Mouse (Mus musculus) stomach, postnatal 0 days (tissue): Measurements from ENCODE around the gene Rnf26. TPM values are rescaled to one million over a fixed set of nuclear protein-coding genes. Genes with fewer than 3 reads are reported as not detected.

Experiments used
- ATAC-seq: fragments of 200-750 bp; cut with Nextera tagmentation; 2 replicates; pipeline ENCODE4 v1.8.0; 2017; ENCODE audit not compliant: low FRiP score, low TSS enrichment
- DNase-seq: peaks from one replicate; pipeline ENCODE4 v3.0.0-alpha.2; 2016; ENCODE audit warnings: low spot score
- H3K27ac ChIP-seq: fragments of 300-500 bp; sonication (generic); replicated peaks from 2 replicates; pipeline ENCODE4 v1.5.1; 2014; ENCODE audit warnings: mild to moderate bottlenecking, control low read depth
- H3K27me3 ChIP-seq: fragments of 300-500 bp; sonication (generic); 2 replicates; pipeline ENCODE4 v1.6.1; 2014; ENCODE audit warnings: low read length; ENCODE audit not compliant: control insufficient read depth, insufficient read depth
- H3K36me3 ChIP-seq: fragments of 300-500 bp; sonication (generic); 2 replicates; pipeline ENCODE4 v1.6.1; 2014; ENCODE audit warnings: low read length, mixed read lengths; ENCODE audit not compliant: control insufficient read depth, insufficient read depth
- H3K4me1 ChIP-seq: fragments of 300-500 bp; sonication (generic); replicated peaks from 2 replicates; pipeline ENCODE4 v1.6.1; 2014; ENCODE audit warnings: antibody characterized with exemption; ENCODE audit not compliant: control insufficient read depth, insufficient read depth
- H3K4me2 ChIP-seq: fragments of 300-500 bp; sonication (generic); replicated peaks from 2 replicates; pipeline ENCODE4 v1.6.1; 2014; ENCODE audit warnings: low read depth, mild to moderate bottlenecking, control low read depth, moderate library complexity
- H3K4me3 ChIP-seq: fragments of 300-500 bp; sonication (generic); 2 replicates; pipeline ENCODE4 v1.5.1; 2014; ENCODE audit warnings: low read depth, low read length, control low read depth
- H3K9ac ChIP-seq: fragments of 300-500 bp; sonication (generic); 2 replicates; pipeline ENCODE4 v1.6.1; 2014; ENCODE audit warnings: mild to moderate bottlenecking, low read length, control low read depth, mixed read lengths
- H3K9me3 ChIP-seq: fragments of 300-500 bp; sonication (generic); 2 replicates; pipeline ENCODE4 v1.6.1; 2016; ENCODE audit warnings: low read length; ENCODE audit not compliant: control insufficient read depth
- CTCF ChIP-seq: IDR thresholded peaks from 2 replicates; pipeline ENCODE4 v1.5.1; 2016; ENCODE audit warnings: antibody characterized with exemption, low read depth, mild to moderate bottlenecking, moderate library complexity
- EP300 ChIP-seq: optimal IDR thresholded peaks from 2 replicates; pipeline ENCODE3; 2016; ENCODE audit warnings: antibody characterized with exemption
- WGBS: fragments of 180-500 bp; shearing (Covaris S2); extraction: QIAGEN DNeasy Blood & Tissue Kit; methylation state at CpG from one replicate; pipeline ENCODE4 v1.1.7; 2014; 5-methylcytosine and 5-hydroxymethylcytosine counted together
- polyA plus RNA-seq: library from polyadenylated mRNA; unstranded; fragments of >200 nt; fragmentation: Nextera tagmentation; extraction: Ambion mirVana; gene quantifications from 2 replicates; pipeline ENCODE4 v1.2.1, GENCODE M21; 2015

The Rnf26 gene
- polyA plus RNA-seq, 1 experiment from 2014 or later = 22.0 TPM

DNA sequence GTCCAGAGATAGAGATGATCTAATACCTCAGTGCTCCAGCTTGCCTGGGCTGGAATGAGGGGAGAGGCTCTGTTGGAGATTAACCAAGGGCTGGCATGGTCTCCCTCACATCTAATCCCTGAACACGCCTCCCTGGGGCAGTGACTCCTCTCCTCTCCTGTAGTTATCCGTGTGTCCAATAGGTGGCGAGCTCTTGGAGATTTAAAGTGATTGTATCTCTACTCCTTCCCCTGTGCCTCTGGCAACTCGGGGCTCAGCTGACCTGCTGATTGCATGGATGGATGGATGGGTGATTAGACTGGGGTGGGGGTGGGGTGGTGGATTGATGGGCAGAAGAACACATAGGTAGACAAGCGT, 36.6 kb downstream of the Rnf26 start:
- no peak overlapping the region for H3K4me3 ChIP-seq
- H3K9me3 ChIP-seq = no peaks in the 10 kb centered on the region
- ATAC-seq = peak; percentile 50
- WGBS = 19% methylated on average over 5 of the region's 5 CpGs
- H3K4me1 ChIP-seq = peaks cover 18% of the 10 kb centered on the region
- H3K9ac ChIP-seq = peak overlapping the region; percentile 38; the same call in 1 of the 2 replicates
- no peaks in the 10 kb centered on the region for H3K27me3 ChIP-seq
- peak; percentile 67 for DNase-seq
- no peak overlapping the region for H3K27ac ChIP-seq
- TF ChIP-seq EP300 = no peak
- TF ChIP-seq CTCF = peak; percentile 80
- H3K4me2 ChIP-seq = no peak overlapping the region
- no peaks in the 10 kb centered on the region for H3K36me3 ChIP-seq

DNA sequence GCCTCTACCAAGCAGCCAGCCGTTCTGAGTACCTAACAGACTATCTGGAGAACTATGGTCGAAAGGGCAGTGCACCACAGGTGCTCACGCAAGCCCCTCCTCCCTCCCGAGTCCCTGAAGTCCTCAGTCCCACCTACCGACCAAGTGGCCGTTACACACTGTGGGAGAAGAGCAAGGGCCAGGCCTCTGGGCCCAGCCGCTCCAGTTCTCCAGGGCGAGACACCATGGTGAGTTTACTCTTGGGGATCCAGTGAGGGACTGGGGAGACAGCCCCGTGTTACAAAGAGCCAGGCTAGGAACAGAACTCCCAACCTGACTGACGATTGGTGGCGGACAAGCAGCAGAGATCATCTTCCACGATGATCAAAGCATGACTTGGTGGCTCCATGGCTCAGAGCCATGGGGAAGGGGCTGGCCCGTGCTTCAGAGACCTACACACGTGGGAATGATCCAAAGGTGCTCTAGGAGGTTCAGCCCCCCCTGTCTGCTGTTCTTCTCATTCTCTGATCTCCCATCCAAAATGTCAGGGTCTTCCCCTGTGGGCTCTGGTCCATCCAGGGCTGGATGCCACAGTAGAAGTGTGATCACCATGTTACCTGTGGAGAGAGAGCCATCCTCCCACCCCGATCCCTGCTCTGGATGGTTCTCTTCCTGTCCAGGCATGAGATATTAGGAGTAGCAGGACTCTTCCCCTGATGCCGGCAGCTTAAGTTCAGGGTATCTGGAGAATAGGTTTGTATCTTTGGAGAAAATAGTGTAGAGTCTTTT, 37.1 kb downstream of the Rnf26 start:
- DNase-seq (no peak), ATAC-seq (no peak)
- H3K4me3 ChIP-seq = no peak overlapping the region
- H3K4me1 ChIP-seq = peaks cover 22% of the 10 kb centered on the region
- 68% methylated on average over 16 of the region's 16 CpGs for WGBS
- H3K4me2 ChIP-seq = no peak overlapping the region
- TF ChIP-seq EP300 = no peak
- TF ChIP-seq CTCF = no peak
- no peaks in the 10 kb centered on the region for H3K9me3 ChIP-seq
- peak overlapping the region; percentile 38; the same call in 1 of the 2 replicates for H3K9ac ChIP-seq
- H3K36me3 ChIP-seq = no peaks in the 10 kb centered on the region
- H3K27me3 ChIP-seq = no peaks in the 10 kb centered on the region
- H3K27ac ChIP-seq = peak overlapping the region; percentile 30; the same call in 1 of the 2 replicates

DNA sequence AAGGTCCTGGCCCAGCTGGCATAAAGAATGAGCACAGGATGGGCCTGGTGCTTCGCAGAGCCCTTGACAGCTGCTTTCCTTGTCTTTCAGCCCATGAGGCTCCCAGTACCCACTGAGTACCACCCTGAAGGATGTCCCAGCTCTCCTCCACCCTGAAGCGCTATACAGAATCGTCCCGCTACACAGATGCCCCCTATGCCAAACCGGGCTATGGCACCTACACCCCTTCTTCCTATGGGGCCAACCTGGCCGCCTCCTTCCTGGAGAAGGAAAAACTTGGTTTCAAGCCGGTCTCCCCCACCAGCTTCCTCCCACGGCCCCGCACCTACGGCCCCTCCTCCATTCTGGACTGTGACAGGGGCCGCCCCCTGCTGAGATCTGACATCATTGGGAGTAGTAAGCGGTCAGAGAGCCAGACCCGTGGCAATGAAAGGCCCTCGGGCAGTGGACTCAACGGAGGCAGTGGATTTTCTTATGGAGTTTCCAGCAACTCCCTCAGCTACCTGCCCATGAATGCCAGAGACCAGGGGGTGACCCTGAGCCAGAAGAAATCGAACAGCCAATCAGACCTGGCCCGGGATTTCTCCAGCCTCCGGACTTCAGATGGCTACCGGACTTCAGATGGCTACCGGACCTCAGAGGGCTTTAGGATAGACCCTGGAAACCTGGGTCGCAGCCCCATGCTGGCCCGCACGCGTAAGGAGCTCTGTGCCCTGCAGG, 37.9 kb downstream of the Rnf26 start:
- Histone ChIP-seq H3K9ac (no peak overlapping the region), H3K4me1 (peaks cover 24% of the 10 kb centered on the region), H3K4me2 (no peak overlapping the region), H3K4me3 (no peak overlapping the region), H3K27me3 (no peaks in the 10 kb centered on the region), H3K27ac (no peak overlapping the region), H3K9me3 (no peaks in the 10 kb centered on the region), H3K36me3 (no peaks in the 10 kb centered on the region)
- TF ChIP-seq EP300 = no peak
- TF ChIP-seq CTCF = no peak
- WGBS = 79% methylated on average over 24 of the region's 24 CpGs
- no peak for DNase-seq
- no peak for ATAC-seq

DNA sequence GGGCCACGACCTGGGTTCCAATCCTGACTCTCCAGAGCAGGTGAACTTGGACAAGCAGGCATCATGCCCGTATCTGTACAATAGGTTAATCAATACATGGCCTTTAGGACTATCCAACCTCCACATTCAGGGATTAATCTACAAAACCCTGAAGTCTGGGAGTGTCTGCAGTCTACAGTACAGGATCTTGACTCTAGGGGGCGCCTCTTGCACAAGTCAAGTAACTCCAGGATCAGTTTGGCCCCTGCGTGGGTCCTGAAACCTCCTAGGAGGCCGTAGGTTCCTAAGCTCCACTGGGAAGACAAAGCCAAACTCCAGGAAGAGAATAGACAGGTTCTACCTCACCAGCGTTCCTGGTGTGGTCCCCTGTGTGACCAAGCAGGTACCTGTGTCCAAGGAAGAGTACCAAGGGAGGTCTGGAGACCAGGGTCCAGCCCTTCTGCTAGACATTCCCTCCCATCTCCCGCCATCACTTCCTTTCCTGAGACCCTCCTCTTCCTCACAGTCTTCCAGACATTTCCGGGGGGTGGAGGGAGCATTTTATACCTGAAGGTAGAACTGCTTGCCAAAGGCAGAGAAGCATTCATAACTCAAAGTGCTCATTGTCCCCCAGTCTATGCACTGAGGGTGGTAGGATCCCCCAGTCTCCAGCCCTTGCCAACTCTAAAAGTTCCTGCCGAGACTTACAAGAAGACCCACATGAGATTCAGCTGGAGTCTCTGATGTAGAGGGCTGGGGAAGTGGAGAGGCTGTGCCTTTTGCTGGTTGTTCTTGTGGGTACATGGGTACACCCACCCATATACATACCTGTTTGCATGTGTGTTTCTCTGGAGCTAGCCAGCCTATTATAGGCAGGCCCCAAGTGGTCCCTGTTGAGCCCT, 38.7 kb downstream of the Rnf26 start:
- 64% methylated on average over 9 of the region's 9 CpGs for WGBS
- peak; percentile 49 for DNase-seq
- ATAC-seq = no peak

DNA sequence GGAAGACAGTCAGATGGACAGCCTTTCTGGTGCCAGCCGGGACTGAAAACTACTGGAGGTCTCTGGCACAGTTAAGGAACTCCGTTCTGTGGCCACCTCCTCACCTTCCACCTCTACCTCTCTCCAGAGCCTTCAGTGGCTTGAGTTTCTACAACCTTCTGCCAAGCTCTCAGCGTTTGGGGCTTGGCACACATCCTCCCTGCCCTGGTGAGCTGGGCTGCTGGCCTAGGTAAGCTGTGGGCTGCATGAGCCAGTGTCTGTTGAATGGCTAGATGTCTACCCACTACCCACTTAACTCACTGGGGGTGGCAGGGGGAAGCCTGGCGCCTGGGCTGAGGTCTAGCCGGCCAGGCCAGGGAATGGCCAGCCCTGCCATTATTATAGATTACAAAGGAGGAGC, 40.2 kb downstream of the Rnf26 start:
- Histone ChIP-seq H3K4me2 (no peak overlapping the region), H3K36me3 (no peaks in the 10 kb centered on the region), H3K4me3 (no peak overlapping the region), H3K9me3 (no peaks in the 10 kb centered on the region), H3K27me3 (no peaks in the 10 kb centered on the region), H3K27ac (no peak overlapping the region), H3K9ac (no peak overlapping the region), H3K4me1 (peaks cover 15% of the 10 kb centered on the region)
- ATAC-seq = no peak
- WGBS = 69% methylated on average over 5 of the region's 5 CpGs
- TF ChIP-seq CTCF (no peak), EP300 (no peak)
- no peak for DNase-seq

More for the DNA sequence above, 38.7 kb downstream of the Rnf26 start:
- Histone ChIP-seq H3K4me1 (peaks cover 21% of the 10 kb centered on the region), H3K9me3 (no peaks in the 10 kb centered on the region), H3K9ac (no peak overlapping the region), H3K36me3 (no peaks in the 10 kb centered on the region), H3K4me2 (no peak overlapping the region), H3K27me3 (no peaks in the 10 kb centered on the region), H3K27ac (no peak overlapping the region), H3K4me3 (no peak overlapping the region)
- peak; percentile 60 for TF ChIP-seq CTCF
- TF ChIP-seq EP300 = no peak
